Mouse (Mus musculus): ENCODE data around the gene Tln1.
"Not testable (repeated sequence)": the region's sequence is repeated elsewhere in the genome, so short reads cannot be mapped to it uniquely, and the experiment has no call there.

The Tln1 gene

DNA sequence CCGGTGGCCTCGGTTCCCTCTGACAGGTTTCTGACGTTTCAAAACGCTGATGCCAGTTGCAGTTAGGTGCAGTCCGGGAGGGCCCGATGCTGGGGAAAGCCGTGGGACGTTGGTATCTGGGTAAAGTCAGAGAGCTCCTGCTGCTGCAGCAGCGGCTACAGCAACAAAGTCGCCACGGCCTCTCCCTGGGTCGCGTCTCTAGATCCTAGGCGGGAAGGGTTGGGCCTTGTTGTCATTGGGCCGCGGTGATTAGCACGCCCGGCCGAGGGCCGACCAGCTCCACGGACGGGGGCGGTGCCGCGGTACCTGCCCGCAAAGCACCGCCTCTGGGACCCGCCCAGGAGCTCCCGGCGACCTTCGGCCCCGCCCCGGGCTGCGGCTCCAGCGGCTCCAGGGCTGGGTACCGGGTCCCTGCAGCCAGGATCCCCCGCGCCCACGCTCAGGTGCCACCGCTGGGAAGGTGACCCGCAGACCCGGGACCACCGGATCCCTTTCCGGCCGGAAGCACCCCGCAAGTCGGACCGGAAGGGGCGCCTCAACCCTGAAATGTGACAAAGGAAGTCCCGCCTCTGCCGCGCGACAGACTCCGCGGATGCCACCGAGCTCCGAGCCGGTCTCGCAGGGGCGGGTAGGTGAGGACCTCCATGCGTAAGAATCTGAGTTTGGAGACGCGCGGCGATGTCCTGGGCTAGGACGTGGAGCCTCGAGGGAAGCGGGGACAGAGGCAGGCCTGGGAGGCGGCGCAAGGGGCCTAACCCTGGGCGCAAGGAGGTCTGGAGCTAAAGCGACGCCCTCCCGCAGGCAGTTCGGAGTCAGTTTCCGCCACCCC is 16.1 kb upstream of the Tln1 start, which contains the start of the genes Rgp1 and Gba2:
Gene Rgp1, plus strand, starts transcription at position 340 of the 829 bp plus-strand sequence.
Gene Gba2, minus strand, starts transcription at position 498 of the 829 bp plus-strand sequence.
- DNase-seq (ENCODE audit: low read depth, low spot score) = peak; percentile 77

DNA sequence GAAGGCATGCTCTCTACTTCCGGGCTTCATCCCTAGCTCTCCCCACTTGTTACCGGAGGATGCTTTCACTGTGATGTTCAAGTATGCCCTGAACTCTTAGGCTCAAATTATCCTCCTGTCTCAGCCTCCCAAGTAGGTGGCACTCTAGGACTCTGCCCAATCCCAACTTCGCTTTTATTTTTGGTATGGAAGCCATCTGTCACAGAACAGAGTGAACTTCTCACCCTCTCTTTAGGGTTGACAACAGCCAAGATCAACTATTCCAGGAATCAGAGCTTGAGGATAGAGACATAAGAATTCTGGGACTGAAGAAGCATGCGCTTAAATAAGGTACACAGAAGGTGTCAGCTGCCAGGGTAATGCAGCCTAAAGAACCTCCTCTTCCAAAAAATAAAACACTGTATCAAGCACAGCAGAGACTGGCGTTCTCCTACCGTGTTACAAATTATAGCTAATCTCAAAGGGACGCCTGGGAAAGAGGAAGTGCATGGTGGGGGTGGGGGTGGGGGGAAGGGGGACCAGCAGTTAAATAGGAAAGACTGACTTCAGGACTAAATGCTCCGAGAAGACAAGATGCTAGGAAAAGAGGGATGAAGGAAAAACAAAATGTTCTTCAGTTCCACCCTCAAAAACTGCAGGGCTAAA is 14.9 kb upstream of the Tln1 start:
- DNase-seq (ENCODE audit: low read depth, low spot score) = no peak

DNA sequence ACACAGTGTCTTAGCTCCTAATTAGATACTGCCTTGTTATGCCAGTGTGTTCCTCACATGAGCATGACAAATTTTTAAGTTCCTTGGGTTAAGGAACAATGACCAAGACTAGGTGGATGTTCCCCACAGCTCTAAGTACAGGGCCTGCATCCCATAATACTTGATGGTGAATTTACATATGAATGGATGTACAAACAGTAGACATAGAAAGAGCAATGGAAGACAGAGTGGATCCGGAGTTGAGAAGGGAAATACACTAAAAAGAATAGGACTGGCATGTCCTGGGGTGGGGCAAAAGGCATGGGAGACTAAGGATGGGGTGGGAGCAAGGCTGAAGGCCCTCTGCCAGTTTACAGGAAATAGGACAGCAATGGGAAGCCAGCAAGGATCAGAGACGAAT is 12.9 kb upstream of the Tln1 start:
- no peak for DNase-seq (ENCODE audit: low read depth, low spot score)

DNA sequence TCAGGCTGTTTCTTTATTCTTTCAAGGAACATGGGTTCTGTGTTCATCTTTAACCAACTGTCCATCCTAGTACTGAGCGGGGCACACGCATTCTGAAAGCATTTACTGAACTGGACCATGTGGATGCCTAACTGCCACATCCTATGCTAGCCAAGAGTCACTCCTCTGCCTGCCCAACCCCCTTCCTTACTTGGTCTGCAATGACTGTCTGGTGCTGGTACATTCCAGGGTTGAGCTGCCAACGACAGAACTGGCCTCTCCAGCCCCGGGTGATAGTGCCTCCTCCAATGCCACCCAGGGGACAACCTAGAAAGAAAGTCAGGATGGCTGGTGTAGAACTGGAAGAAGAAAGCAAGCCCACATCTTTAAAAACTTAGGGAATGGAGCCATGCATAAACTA is 11.1 kb upstream of the Tln1 start:
- DNase-seq (ENCODE audit: low read depth, low spot score) = no peak

DNA sequence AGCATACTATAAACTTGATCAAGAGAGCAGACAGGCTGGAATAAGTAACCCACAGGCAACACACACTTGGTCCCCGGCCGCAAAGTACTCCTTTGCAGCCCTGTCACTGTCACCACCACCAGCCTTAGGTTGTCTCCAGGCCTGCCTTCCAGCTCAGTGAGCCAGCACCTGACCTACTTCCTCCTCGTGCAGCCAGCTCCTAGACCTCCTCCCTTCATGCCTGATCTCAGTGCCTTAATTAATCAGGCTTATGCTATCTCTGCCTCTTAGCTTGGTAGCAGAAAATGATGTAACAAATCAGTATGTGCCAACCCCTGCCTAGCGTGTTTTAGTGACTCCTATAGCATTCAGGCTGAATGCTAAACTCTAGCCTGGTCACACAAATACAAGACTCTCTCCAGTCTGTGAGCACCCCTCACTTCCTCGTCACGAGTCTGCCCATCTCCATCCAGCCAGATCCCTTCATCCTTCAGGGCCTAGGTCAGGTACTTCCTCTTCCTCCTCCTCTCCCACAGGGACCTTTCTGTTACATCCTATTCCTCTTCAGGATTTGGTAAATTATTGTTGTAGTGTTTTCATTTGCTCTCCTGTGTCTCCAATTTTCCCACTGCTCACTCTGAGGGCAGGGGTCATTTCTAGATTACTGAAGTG is 9.0 kb upstream of the Tln1 start:
- no peak for DNase-seq (ENCODE audit: low read depth, low spot score)

DNA sequence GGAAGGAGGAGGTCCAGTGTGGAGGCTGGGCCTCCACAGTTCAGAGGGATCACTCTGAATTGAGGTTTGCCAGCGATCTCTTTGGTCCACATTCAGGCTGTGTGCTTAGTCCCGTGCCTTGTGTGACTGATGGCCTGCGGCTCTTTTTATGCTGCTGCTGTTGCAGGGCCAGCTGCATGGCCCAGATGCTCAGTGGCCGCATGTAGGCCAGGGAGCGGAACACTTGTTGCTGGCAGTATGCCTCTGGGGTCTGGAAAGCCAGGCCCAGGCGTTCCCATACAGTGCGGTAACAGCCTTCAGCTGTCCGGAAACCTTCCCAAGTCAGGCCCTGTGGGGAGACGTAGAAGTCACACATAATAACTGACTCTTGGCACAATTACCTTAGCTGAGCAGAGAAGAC is 4.6 kb upstream of the Tln1 start:
- DNase-seq (ENCODE audit: low read depth, low spot score) = no peak

DNA sequence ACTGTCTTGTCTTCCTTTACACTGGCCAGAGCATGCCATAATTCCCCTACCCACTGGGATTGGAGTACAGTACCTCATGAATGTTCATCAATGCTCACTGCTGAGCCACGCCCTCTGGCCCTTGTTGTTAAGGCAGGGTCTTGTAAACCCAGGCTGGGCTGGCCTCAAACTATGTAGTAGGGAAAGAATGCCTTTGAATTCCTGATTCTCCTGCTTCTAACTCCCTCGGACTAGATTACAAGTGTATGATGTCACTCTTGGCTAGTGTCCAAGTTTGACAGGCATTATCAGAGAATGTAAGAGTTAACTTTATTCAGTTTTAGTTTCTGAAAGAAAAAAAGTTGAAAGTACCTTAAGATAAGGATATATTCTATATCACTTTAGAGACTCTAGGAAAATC is 1.7 kb upstream of the Tln1 start:
- DNase-seq (ENCODE audit: low read depth, low spot score) = peak; percentile 36

DNA sequence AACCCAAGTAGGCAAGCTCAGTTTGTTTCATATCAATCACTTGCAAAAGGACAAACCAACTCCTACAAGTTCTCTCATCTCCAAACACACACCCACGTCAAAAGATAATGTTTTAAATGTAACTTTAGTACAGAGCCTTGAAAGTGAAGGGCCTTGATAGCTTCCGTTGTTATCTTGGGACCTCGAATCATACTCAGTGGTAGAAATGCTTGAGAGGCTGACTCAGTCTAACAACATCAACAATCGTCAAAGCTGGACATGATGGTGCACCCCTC is 1.0 kb upstream of the Tln1 start:
- DNase-seq (ENCODE audit: low read depth, low spot score) = no peak

DNA sequence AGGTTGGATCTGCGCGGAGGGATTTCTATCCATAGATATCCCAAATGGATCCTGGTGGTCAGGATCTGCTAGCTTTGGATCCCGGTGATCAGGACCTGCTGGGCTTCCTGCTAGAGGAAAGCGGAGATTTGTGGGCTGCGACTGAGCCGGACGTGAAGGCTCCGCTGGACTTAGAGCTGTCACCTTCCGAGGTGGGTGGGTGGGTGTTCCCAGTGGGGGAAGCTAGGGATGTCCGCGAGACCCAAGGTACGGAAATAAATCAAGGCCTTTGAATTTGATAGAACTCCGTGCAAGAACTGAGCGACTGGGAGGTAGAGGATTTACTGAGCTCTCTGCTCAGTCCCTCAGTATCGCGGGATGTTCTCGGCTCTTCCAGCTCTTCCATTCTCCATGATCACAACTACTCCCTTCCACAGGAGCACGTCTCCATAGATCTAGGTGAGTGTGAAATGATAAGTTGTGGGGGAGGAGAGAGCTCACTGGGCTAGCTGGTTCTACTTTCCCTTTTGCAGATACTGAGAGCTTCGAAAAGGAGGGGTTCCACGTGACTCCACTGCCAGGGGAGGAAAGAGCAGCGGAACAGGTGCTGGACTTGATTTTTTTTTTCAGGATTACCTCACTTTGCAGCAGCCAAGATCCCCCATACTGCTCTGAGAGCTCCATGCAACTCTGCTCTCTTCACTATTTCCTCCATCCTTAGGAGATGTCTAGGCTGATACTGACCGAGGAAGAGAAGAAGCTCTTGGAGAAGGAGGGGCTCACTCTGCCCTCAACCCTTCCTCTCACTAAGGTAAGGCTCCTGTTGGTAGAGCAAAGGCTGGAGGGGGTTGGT is 494 bp upstream of the Tln1 start:
- DNase-seq (ENCODE audit: low read depth, low spot score) = no peak

DNA sequence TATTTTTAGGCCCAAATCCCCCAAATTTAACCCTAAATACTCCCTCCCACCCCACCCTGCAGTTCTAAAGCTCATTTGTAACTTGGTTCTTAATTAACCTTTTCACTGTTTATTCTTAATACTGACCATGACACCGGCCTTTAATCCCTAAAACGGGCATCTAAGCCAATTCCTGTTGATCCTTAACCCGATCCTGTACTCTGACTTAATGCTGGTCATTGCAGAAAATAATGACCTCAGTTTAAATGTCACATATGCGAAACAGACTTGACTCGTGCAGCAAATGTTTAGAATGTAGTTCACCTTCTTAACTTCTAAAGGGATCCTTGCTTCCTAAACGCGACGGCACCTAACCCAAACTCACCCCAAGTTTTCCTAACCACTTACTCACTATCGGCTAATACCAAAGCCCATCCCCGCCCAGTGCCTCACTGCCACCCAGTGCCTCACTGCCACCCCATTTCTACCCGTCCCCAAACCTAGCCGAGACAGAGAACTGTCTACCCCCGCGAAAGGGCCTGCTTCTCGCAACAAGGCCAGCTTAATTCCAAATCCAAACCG is 975 bp downstream of the Tln1 start:
- no peak for DNase-seq (ENCODE audit: low read depth, low spot score)

DNA sequence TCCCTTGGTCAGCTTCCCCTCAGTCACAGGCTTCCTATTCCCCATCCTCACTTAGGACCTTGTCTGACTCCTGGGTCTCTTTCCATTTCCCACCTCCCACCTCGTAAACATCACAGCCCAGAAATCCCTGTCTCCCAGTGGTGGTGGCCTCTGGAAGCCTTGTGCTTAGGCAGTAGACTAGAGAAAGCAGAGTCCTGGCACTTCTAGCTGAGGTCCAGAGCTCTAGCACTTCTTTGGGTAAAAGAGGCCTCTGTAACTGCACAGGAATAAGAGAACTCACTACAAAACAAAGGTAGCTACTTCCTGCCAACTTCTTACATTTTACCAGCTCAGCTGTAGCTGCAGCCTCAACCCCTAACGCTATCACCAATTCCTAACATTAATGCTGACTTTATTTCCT is 1.5 kb downstream of the Tln1 start:
- no peak for DNase-seq (ENCODE audit: low read depth, low spot score)

DNA sequence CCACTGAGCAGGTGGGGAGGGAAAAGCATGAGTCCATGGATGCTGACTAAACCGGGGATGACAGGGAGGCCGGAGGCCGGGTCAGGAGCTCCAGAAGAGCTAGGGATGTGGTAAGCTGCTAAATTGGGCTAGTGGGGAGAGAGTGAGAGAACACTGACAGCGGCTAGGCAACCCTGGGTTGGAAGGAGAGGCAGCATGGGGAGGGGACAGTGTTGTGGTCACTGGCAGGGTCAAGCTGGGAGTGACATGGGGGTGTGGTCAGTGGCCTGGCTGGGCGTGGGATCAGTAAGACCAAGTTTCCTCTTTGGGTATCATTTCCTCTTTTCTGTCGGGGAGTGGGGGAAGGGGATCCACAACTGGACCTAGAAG is 2.3 kb downstream of the Tln1 start:
- peak; percentile 60 for DNase-seq (ENCODE audit: low read depth, low spot score)

DNA sequence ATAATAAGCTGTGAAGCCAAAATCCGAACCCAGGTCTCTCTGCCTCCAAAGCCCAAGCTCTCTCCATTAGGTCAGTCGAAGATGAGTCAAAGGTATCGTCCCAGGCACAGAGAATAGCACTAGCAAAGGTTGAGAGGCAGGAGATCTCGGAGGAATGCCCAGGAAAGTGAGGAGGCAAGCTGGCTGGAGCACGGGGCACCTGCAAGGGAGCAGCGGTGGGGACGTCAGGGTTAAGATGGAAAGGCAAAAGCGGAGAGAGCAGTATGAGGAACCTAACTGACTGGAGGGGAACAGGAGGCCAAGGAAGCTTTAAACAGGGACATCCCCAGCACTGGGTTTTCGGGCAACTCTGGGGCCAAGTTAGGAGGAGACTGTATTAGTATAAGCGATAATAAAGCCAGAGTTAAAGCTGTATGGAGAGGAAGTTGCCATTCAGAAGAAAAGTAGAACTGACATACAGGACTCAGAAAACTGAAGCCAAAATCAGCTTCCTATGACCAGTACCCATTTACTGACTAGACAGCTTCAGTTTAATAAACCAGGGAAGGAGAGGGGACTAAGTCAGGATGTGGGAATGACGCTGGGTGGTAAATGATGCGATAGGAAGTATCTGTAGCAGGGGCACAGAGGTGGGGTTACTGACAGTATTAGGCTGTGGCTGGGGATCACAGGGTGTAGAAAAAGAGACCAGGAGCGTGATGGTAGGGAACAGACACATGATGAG is 2.8 kb downstream of the Tln1 start:
- no peak for DNase-seq (ENCODE audit: low read depth, low spot score)

DNA sequence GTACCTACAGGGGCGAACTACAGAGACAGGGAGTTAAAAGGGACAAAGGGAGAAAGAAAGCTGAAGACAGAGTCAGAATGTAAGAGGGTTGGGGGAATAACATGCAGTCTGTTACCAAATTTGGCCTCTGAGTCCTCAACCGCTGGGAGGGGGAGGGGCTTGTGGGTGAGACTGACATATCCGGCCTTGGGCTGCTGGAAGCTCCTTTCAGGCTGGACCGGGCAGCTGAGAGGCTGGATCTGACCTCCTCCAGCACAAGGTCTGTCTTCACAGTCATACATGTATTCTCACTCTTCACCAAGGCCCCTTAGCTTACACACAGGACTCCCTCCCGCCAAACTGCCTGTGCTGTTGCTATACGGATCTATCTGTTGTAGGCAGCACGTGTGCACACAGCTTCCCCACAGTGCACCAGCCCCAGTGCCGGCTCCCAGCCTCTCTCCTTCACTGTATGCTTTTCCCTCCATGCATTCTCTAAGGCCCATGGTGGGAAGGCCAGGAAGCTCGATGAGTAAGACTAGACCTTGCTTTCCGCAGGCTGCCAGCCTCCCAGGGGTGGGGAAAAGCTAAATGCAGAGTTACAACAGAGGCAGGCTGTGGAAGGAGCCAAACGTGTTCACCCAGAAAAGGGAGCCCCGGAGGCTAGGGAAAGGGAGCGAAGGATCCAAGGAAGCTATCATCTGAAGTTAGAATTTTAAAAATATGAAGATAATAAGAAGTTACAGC is 3.7 kb downstream of the Tln1 start:
- no peak for DNase-seq (ENCODE audit: low read depth, low spot score)

DNA sequence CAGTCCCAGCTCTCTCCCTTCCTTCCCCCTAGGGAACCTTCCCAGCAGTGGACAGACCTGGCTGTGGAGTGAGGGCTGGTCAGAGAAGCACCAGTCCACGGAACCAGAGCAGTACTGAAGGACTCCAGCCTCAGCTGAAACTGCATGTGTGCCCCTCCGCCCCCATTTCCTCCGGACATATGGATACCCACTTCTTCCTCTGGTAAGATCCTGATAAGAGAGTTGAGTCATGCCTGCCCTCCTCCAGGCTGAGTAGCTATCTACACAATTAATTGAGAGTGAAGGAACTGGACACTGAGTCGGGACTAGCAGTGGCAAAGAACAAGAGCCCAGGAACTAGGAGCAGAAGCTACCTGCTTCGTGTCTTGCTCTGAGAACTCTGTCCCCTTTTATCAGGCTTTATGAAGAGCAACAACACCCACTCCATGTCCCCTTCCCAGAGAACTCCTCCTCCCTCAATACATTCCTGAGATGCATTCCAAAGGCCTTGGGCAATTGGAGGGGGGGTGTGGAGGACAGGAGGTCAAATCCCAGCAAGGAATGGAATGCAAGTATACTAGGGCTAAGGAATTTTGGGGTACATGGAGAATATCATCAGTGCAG is 4.4 kb downstream of the Tln1 start:
- no peak for DNase-seq (ENCODE audit: low read depth, low spot score)

DNA sequence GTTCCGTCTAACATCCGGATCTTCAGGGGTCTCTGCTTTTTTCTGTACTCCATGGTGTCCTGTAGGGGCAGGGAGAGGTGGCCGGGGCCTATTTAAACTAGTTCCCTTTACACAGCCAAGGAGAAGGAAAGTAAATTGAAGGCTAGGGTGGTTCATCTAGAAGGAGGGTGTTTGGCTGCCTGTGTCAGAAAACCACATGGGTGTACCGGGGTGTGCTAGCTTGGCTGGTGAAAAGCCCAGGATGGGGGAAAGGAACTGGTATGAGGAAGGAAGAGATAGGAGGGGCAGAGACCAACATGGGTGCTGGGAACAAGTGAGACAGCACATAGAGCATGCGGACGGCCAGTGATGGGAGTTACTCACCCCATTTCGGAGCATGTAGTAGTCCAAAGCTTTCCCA is 6.6 kb downstream of the Tln1 start:
- no peak for DNase-seq (ENCODE audit: low read depth, low spot score)

DNA sequence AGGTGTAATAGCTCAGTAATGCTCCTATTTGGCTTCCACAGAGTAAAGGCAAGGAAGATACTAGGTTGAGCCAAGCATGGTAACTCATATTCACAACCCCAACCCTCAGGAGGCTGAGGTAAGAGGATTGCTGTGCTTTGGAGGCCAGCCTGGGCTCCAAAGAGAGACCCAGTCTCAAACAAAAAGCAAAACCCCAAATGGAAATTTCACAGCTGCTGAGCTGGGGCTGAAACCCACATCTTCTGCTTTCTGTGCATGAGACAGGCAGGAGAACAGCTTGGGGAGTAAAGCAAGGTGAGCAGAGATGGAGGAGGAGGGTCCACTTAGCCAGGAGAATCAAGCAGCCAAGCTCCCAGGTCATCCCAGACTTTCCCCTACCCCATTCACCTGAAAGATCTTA is 8.6 kb downstream of the Tln1 start:
- no peak for DNase-seq (ENCODE audit: low read depth, low spot score)

DNA sequence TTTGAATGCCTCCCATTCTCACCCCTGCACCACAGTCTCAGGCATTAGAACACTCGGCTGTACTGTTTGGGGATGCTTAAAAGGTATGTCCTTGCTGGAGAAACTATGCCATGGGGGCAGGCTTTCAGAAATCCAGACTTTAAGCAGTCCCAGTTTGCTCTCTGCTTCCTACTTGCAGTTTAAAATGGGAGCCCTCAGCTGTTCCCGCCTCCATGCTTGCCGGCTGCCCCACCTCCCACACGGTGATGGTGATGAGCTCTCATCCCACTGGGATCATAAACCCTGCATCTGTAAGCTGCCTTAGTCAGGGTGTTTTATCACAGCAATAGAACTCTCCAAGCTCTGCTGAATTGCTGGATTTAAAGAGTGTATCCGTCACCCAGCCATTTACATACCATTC is 10.1 kb downstream of the Tln1 start:
- DNase-seq (ENCODE audit: low read depth, low spot score) = no peak

DNA sequence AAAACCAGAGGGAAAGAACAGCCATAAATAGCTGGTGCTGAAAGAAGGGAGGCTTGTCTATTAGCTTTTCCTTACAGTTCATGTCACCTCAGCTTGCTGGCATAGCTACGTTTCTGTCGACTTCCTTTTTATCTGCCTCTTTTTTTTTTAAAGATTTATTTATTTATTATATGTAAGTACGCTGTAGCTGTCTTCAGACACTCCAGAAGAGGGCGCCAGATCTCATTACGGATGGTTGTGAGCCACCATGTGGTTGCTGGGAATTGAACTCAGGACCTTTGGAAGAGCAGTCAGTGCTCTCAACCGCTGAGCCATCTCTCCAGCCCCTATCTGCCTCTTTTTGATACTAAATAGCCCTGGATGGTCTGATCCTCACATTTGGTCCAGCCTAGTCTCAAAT is 10.6 kb downstream of the Tln1 start:
- DNase-seq (ENCODE audit: low read depth, low spot score) = not testable (repeated sequence)

DNA sequence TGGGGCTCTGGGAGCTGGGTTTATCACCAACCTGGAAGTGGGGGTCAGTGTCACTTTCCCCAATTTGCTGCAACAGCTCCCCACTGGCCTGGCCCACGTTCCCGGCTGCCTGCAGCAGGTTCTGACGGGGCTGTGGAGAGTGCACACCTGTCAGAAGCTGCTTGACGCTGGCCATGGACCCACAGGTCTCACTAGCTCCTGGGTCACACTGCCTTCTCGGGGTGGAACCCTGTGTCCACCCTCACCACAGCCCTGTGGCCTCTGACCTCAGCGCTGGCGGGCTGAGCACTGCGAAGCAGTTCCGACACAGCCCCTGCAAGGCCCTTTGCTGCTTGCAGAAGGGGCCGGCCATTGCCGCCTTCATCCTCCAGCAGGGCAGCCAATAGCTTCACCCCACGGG is 13.4 kb downstream of the Tln1 start:
- DNase-seq (ENCODE audit: low read depth, low spot score) = no peak

Measured in skeletal muscle tissue, adult 2 months (tissue).